Mouse (Mus musculus) embryonic facial prominence, embryonic 15.5 days (tissue): ENCODE results near the gene Olfr958. TPM values are rescaled to one million over a fixed set of nuclear protein-coding genes. Genes with fewer than 3 reads are reported as not detected.

ENCODE experiments used
- ATAC-seq: fragments of 200-750 bp; cut with Nextera tagmentation; 2 replicates; pipeline ENCODE4 v1.8.0; 2017; ENCODE audit warnings: low read depth, moderate TSS enrichment; ENCODE audit not compliant: insufficient number of reproducible peaks, low FRiP score, low TSS enrichment
- H3K27ac ChIP-seq: fragments of 300-500 bp; sonication (generic); replicated peaks from 2 replicates; pipeline ENCODE4 v1.5.1; 2015; ENCODE audit warnings: mild to moderate bottlenecking, inconsistent platforms
- H3K27me3 ChIP-seq: fragments of 300-500 bp; sonication (generic); 2 replicates; pipeline ENCODE4 v1.6.1; 2015; ENCODE audit warnings: inconsistent platforms
- H3K36me3 ChIP-seq: fragments of 300-500 bp; sonication (generic); 2 replicates; pipeline ENCODE4 v1.6.1; 2015; ENCODE audit warnings: mild to moderate bottlenecking, inconsistent platforms
- H3K4me1 ChIP-seq: fragments of 300-500 bp; sonication (generic); 2 replicates; pipeline ENCODE4 v1.6.1; 2015; ENCODE audit warnings: inconsistent platforms
- H3K4me2 ChIP-seq: fragments of 300-500 bp; sonication (generic); replicated peaks from 2 replicates; pipeline ENCODE4 v1.6.1; 2015; ENCODE audit warnings: mild to moderate bottlenecking, inconsistent platforms
- H3K4me3 ChIP-seq: fragments of 300-500 bp; sonication (generic); replicated peaks from 2 replicates; pipeline ENCODE4 v1.5.1; 2015; ENCODE audit warnings: mild to moderate bottlenecking, inconsistent platforms
- H3K9ac ChIP-seq: fragments of 300-500 bp; sonication (generic); 2 replicates; pipeline ENCODE4 v1.6.1; 2015; ENCODE audit warnings: inconsistent platforms
- H3K9me3 ChIP-seq: fragments of 300-500 bp; sonication (generic); replicated peaks from 2 replicates; pipeline ENCODE4 v1.6.1; 2016; ENCODE audit warnings: inconsistent platforms
- WGBS: fragments of 180-500 bp; shearing (Covaris S2); methylation state at CpG from one replicate; pipeline ENCODE4 v1.1.7; 2015; 5-methylcytosine and 5-hydroxymethylcytosine counted together
- polyA plus RNA-seq: library from polyadenylated mRNA; unstranded; fragments of >200 nt; fragmentation: Nextera tagmentation; extraction: Ambion mirVana; gene quantifications from 2 replicates; pipeline ENCODE4 v1.2.1, GENCODE M21; 2015

Olfr958 gene
- polyA plus RNA-seq = 0.04 TPM in 1 of 2 replicates, not detected in the other

- H3K36me3 ChIP-seq = no peaks in the 10 kb centered on the region
- H3K27me3 ChIP-seq = no peaks in the 10 kb centered on the region
- no peak within 1 kb of the TSS for H3K4me3 ChIP-seq
- ATAC-seq = no peak
- no peak within 1 kb of the TSS for H3K27ac ChIP-seq
- WGBS = 37% methylated on average over 2 of the region's 2 CpGs
- H3K4me2 ChIP-seq = no peak within 1 kb of the TSS
- no peaks in the 10 kb centered on the region; the same call in 1 of the 2 replicates for H3K4me1 ChIP-seq
- no peaks in the 10 kb centered on the region for H3K9me3 ChIP-seq
- H3K9ac ChIP-seq = no peak within 1 kb of the TSS
Observed at GRCm38 (mm10) chr9:39553946-39554345, at the start of gene Olfr958. TSS of gene Olfr958 (minus strand) at chr9:39554054.

DNA sequence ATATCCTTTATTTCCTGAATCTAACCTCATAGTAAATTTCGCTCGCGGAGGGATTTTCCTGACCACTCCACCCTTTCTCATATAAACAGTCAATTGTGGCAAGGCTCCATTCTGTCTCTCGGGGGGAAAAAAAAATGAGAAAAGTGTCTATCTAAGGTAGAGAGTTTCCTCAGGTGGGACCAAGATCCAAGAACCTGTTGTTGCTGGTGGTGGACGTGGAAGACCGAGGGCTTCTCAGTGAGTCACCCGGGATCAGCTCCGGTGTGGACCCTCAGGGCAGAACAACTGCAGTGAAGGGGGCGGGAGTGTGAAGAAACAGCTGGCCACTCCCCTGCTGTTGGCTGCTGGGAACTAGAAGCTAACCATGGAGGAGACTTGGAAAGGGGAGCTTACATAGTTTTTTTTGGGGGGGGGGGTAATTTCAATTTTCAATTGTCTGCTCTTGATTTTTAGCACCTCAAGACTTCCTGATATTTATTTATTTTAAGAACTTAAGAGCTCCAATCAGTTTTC is 49.5 kb upstream of the Olfr958 start:
- H3K4me1 ChIP-seq = 0 out of 2 replicates have a peak, but pooled peaks cover 10% of the 10 kb centered on the region
- WGBS = under 1% methylated on average over 9 of the region's 9 CpGs
- H3K4me3 ChIP-seq = peak overlapping the region; percentile 43
- peak overlapping the region; percentile 68 for H3K4me2 ChIP-seq
- H3K9ac ChIP-seq = peak overlapping the region; percentile 33; the same call in 1 of the 2 replicates
- ATAC-seq = peak; percentile 74
- no peaks in the 10 kb centered on the region for H3K36me3 ChIP-seq
- H3K27ac ChIP-seq = peak overlapping the region; percentile 85; the same call in 1 of the 2 replicates
- H3K9me3 ChIP-seq = no peaks in the 10 kb centered on the region
- no peaks in the 10 kb centered on the region for H3K27me3 ChIP-seq

DNA sequence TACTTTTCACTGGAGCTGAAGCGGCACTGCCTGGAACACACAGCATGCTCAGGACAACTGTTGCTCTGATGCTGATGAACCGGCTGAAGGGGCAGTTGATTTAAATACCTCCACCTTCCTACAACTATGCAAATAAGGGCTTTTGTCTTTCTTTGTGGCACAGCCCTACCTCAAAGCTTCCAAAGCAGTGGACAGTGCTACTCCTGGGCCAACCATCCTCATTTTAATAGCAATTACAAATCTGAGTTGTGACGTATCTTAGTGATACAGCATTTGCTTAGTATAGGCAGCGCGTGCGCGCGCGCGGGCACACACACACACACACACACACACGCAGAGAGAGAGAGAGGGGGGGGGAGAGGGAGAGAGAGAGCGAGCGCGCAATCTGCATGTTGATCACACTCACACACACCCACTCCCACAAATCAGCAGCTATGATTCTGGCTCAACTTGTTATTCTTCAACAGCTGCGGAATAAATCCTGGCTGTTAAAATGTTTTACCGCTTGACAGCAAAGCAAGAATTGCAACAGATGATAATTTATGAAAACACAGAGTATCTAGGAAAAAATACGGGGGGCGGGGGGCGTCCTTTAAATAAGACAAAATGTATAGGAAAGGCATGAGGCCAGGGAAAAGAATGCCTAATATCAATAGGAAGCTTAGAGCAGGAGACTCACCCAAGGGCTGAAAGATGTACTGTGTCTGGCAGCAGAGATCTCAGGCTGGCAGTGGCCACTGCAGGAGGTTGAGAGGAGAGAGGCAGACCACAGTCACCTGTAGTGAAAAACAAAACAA is 48.9 kb upstream of the Olfr958 start:
- Histone ChIP-seq H3K9me3 (no peaks in the 10 kb centered on the region), H3K4me2 (peak overlapping the region; percentile 68), H3K36me3 (no peaks in the 10 kb centered on the region), H3K27me3 (no peaks in the 10 kb centered on the region), H3K9ac (peak overlapping the region; percentile 33; the same call in 1 of the 2 replicates), H3K4me3 (peak overlapping the region; percentile 43), H3K27ac (peak overlapping the region; percentile 85; the same call in 1 of the 2 replicates), H3K4me1 (0 out of 2 replicates have a peak, but pooled peaks cover 10% of the 10 kb centered on the region)
- under 1% methylated on average over 19 of the region's 19 CpGs for WGBS
- ATAC-seq = peak; percentile 63; the same call in 1 of the 2 replicates

DNA sequence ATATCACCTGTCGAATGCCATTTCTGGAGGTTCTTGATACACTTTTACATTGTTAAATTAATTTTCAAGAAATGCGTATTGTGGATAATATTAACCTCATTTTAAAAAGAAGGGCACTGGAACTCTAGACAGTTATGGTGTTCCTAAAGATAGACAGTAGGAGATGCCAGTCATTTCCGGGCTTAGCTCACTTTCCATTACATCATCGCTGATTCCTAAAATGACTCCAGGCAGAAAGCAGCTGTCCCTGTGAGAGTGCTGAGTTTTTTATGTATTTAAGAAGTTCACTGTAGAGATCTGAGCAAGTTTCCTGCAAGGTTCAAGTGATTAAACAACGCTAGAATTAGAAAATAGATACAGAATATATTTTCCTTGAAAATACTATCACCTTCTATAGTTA is 23.2 kb upstream of the Olfr958 start:
- 78% methylated on average over 5 of the region's 5 CpGs for WGBS
- no peaks in the 10 kb centered on the region for H3K36me3 ChIP-seq
- no peak overlapping the region for H3K27ac ChIP-seq
- H3K4me2 ChIP-seq = no peak overlapping the region
- H3K27me3 ChIP-seq = no peaks in the 10 kb centered on the region
- no peak for ATAC-seq
- no peaks in the 10 kb centered on the region for H3K9me3 ChIP-seq
- H3K4me1 ChIP-seq = no peaks in the 10 kb centered on the region
- H3K4me3 ChIP-seq = no peak overlapping the region
- H3K9ac ChIP-seq = no peak overlapping the region

GRCm38 (mm10) chr9:39575469-39575868 is 21.6 kb upstream of the Olfr958 start, which contains the start of gene Olfr959:
TSS of gene Olfr959 (minus strand) at chr9:39575569.
- ATAC-seq = no peak
- no peaks in the 10 kb centered on the region for H3K4me1 ChIP-seq
- no peak within 1 kb of the TSS for H3K4me3 ChIP-seq
- H3K36me3 ChIP-seq = no peaks in the 10 kb centered on the region
- no peaks in the 10 kb centered on the region for H3K9me3 ChIP-seq
- H3K27ac ChIP-seq = no peak within 1 kb of the TSS
- 58% methylated on average over 3 of the region's 3 CpGs for WGBS
- H3K9ac ChIP-seq = no peak within 1 kb of the TSS
- no peak within 1 kb of the TSS for H3K4me2 ChIP-seq
- H3K27me3 ChIP-seq = no peaks in the 10 kb centered on the region

DNA sequence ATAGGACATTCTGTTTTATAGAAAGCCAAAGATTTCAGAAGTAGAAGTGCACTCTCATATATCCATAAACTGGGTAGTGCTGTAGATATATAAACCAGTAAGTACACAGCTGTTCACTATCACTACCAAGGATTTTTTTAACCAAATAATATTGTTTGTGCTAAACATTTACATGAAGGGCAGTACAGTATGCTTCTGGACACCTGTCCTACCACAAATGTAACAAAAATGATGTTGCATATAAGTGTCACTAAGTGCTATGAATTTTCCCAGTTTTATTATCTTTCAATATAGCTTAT is 4.4 kb upstream of the Olfr958 start:
- no peak for ATAC-seq
- Histone ChIP-seq H3K27me3 (no peaks in the 10 kb centered on the region), H3K36me3 (no peaks in the 10 kb centered on the region), H3K9me3 (no peaks in the 10 kb centered on the region), H3K27ac (no peak overlapping the region), H3K4me1 (no peaks in the 10 kb centered on the region), H3K4me3 (no peak overlapping the region), H3K9ac (no peak overlapping the region), H3K4me2 (no peak overlapping the region)

DNA sequence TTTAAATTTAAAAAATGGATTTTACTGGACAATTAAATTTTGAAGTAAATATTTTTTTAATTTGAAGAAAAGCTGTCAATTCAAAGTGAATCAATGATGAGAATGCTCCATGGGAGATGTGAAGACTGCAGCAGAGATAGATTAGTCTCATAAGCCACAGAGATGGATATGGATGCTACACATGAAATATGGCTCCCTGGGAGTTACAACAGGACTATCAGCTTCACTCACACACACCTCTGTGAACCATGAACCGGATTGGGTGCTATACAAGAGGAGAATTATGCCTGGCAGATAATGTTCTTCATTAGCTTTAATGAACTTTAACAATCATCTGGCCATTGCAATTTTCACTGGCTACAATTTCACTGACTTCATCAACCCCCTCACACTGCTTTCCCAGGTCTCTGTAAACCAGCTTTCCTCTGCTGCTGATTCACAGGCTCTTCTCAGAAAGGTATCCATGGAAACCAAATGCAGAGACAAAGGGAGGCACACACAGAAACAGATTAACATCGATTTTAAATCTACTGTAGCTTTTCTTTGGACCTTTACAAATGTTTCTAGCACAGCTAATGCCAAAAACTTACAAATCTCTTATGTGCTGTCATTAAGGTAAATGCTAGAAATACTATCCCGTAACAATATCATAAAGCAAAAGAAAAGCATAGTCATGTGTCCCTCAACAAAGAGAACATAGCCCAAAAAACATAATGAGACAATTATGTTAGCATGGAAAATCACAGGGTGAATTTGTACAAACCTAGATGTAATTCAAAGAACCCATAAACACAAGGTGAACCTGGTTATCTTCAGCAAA is 3.9 kb upstream of the Olfr958 start:
- Histone ChIP-seq H3K27ac (no peak overlapping the region), H3K9ac (no peak overlapping the region), H3K27me3 (no peaks in the 10 kb centered on the region), H3K4me1 (no peaks in the 10 kb centered on the region), H3K4me3 (no peak overlapping the region), H3K4me2 (no peak overlapping the region), H3K9me3 (no peaks in the 10 kb centered on the region), H3K36me3 (no peaks in the 10 kb centered on the region)
- 44% methylated on average over 3 of the region's 3 CpGs for WGBS
- ATAC-seq = no peak

- Histone ChIP-seq H3K9me3 (no peaks in the 10 kb centered on the region), H3K4me1 (no peaks in the 10 kb centered on the region; the same call in 1 of the 2 replicates), H3K4me3 (no peak overlapping the region), H3K4me2 (no peak overlapping the region), H3K27ac (no peak overlapping the region), H3K36me3 (no peaks in the 10 kb centered on the region), H3K9ac (no peak overlapping the region), H3K27me3 (no peaks in the 10 kb centered on the region)
- 28% methylated on average over 5 of the region's 5 CpGs for WGBS
- no peak for ATAC-seq
Observed at GRCm38 (mm10) chr9:39550806-39551205, 3.0 kb downstream of the Olfr958 start.

GRCm38 (mm10) chr9:39523616-39524285 is 30.1 kb downstream of the Olfr958 start:
- no peak overlapping the region for H3K9ac ChIP-seq
- no peaks in the 10 kb centered on the region for H3K27me3 ChIP-seq
- no peak overlapping the region for H3K4me3 ChIP-seq
- H3K9me3 ChIP-seq = no peaks in the 10 kb centered on the region
- 37% methylated on average over 1 of the region's 1 CpGs for WGBS
- H3K36me3 ChIP-seq = no peaks in the 10 kb centered on the region
- H3K4me1 ChIP-seq = no peaks in the 10 kb centered on the region
- peak; percentile 76; the same call in 1 of the 2 replicates for ATAC-seq
- H3K4me2 ChIP-seq = no peak overlapping the region
- peak overlapping the region; percentile 69 for H3K27ac ChIP-seq

DNA sequence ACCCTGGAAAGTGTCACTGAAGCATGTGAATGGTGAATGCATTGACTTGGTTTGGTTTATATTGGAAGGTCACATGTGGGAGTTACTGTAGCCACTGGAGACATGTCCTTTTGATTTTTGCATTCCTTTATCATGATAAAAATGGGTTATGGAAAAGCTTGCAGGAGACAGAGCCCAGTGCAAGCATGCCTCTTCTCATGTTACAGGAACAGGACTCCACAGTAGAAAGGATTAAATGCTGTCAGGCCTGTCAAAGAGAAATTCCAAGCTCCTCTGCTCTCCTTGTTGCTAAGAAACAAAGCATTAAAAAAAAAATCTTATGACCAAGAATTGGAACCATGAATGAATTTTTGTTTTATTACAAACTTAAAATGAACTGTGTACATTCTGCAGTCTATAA is 35.3 kb downstream of the Olfr958 start:
- Histone ChIP-seq H3K4me1 (no peaks in the 10 kb centered on the region), H3K27me3 (no peaks in the 10 kb centered on the region), H3K9ac (no peak overlapping the region), H3K9me3 (no peaks in the 10 kb centered on the region), H3K27ac (no peak overlapping the region; the same call in 1 of the 2 replicates), H3K4me3 (no peak overlapping the region), H3K36me3 (no peaks in the 10 kb centered on the region), H3K4me2 (no peak overlapping the region)
- ATAC-seq = no peak

DNA sequence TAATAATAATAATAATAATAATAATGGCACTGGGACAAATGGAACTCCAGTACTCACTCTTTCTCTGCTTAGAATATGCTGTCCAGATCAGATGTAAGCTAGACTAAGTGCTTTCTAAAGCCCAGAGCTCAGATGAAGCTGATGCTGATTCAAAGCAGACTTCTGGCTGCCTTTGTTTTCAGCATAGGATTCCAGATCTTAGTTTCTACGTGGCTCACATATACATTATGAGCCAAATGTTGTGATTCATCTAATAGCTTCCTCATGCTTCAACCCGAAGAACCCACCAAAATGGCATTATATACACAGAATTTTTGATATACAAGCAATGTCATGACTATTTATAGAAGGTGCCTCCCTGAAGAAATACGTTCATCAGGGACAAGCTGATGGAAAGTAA is 38.3 kb downstream of the Olfr958 start, which contains the start of gene Olfr957:
Gene Olfr957 (minus strand): TSS at position 279 of the 400 bp plus-strand sequence.
- WGBS = 27% methylated on average over 3 of the region's 3 CpGs
- peak; percentile 54; the same call in 1 of the 2 replicates for ATAC-seq

More for the DNA sequence above, 38.3 kb downstream of the Olfr958 start, which contains the start of gene Olfr957:
- no peak within 1 kb of the TSS for H3K9ac ChIP-seq
- H3K27me3 ChIP-seq = no peaks in the 10 kb centered on the region
- H3K9me3 ChIP-seq = no peaks in the 10 kb centered on the region
- H3K36me3 ChIP-seq = no peaks in the 10 kb centered on the region
- no peak within 1 kb of the TSS for H3K27ac ChIP-seq
- no peak within 1 kb of the TSS for H3K4me3 ChIP-seq
- no peaks in the 10 kb centered on the region for H3K4me1 ChIP-seq
- H3K4me2 ChIP-seq = no peak within 1 kb of the TSS
